Mouse (Mus musculus) cerebellum, adult 8-10 months (tissue): ENCODE data around the gene Mycbpap.

Source experiments
- DNase-seq: peaks from one replicate; pipeline ENCODE4 v3.0.0; 2022

Gene Mycbpap

GRCm38 (mm10) chr11:94477651-94478050 lies 43.9 kb downstream of the Mycbpap start:
- DNase-seq, result peak; percentile 68

- DNase-seq, result no peak
Measured at GRCm38 (mm10) chr11:94475722-94476121, 45.8 kb downstream of the Mycbpap start.

- no peak for DNase-seq
Measured at GRCm38 (mm10) chr11:94474544-94474910, 47.0 kb downstream of the Mycbpap start.

GRCm38 (mm10) chr11:94473707-94474543 lies 47.6 kb downstream of the Mycbpap start, which contains the start of gene Cacna1g:
Gene Cacna1g (minus strand): TSS chr11:94474198.
- DNase-seq, result peak; percentile 79

- no peak for DNase-seq
Measured at GRCm38 (mm10) chr11:94472916-94473706, 48.4 kb downstream of the Mycbpap start.

GRCm38 (mm10) chr11:94472585-94472915 lies 49.0 kb downstream of the Mycbpap start:
- DNase-seq, result no peak

- no peak for DNase-seq
Measured at GRCm38 (mm10) chr11:94471740-94472584, 49.6 kb downstream of the Mycbpap start.

- DNase-seq, result no peak
Measured at GRCm38 (mm10) chr11:94470391-94470790, 51.2 kb downstream of the Mycbpap start.

GRCm38 (mm10) chr11:94469136-94470064 lies 52.1 kb downstream of the Mycbpap start:
- DNase-seq, result no peak

- DNase-seq, result no peak
Measured at GRCm38 (mm10) chr11:94468582-94469064, 52.9 kb downstream of the Mycbpap start.

GRCm38 (mm10) chr11:94466333-94466855 lies 55.1 kb downstream of the Mycbpap start:
- no peak for DNase-seq

- no peak for DNase-seq
Measured at GRCm38 (mm10) chr11:94464170-94464569, 57.4 kb downstream of the Mycbpap start.

- DNase-seq, result no peak
Measured at GRCm38 (mm10) chr11:94461856-94462255, 59.7 kb downstream of the Mycbpap start.

GRCm38 (mm10) chr11:94457001-94457400 lies 64.5 kb downstream of the Mycbpap start:
- DNase-seq, result no peak

GRCm38 (mm10) chr11:94456347-94456746 lies 65.2 kb downstream of the Mycbpap start:
- DNase-seq, result no peak

GRCm38 (mm10) chr11:94455161-94455820 lies 66.3 kb downstream of the Mycbpap start:
- no peak for DNase-seq

GRCm38 (mm10) chr11:94454756-94455155 lies 66.8 kb downstream of the Mycbpap start:
- no peak for DNase-seq
